Mouse (Mus musculus) embryonic fibroblast, embryonic 13.5 days (primary cell): ENCODE results near the gene Tspan14. TPM values are rescaled to one million over a fixed set of nuclear protein-coding genes. Genes with fewer than 3 reads are reported as not detected.

Experiments used
- H3K27ac ChIP-seq: 2 replicates; pipeline ENCODE4 v1.5.1; 2012; ENCODE audit warnings: low read length, control low read depth, inconsistent platforms; ENCODE audit not compliant: insufficient read depth
- H3K4me1 ChIP-seq: 2 replicates; pipeline ENCODE4 v1.6.1; 2011; ENCODE audit warnings: low read length; ENCODE audit not compliant: control insufficient read depth, insufficient read depth
- H3K4me3 ChIP-seq: 2 replicates; pipeline ENCODE4 v1.5.1; 2011; ENCODE audit warnings: mild to moderate bottlenecking, control low read depth, low read length; ENCODE audit not compliant: insufficient read depth
- CTCF ChIP-seq: IDR thresholded peaks from 2 replicates; pipeline ENCODE4 v1.5.1; 2011; ENCODE audit warnings: mild to moderate bottlenecking, control low read depth, low read length, moderate library complexity, borderline replicate concordance; ENCODE audit not compliant: insufficient read depth
- POLR2A ChIP-seq: IDR thresholded peaks from 2 replicates; pipeline ENCODE4 v1.6.1; 2011; ENCODE audit warnings: low read depth, mild to moderate bottlenecking, control low read depth, low read length, moderate library complexity
- polyA plus RNA-seq: library from polyadenylated mRNA; stranded (reverse); fragments of >200 nt; gene quantifications from 2 replicates; pipeline ENCODE4 v1.2.4, GENCODE M21; 2011; ENCODE audit warnings: low read depth; ENCODE audit not compliant: missing spikeins, insufficient read length

Tspan14 gene
- polyA plus RNA-seq, 1 experiment, result 22.0 TPM

DNA sequence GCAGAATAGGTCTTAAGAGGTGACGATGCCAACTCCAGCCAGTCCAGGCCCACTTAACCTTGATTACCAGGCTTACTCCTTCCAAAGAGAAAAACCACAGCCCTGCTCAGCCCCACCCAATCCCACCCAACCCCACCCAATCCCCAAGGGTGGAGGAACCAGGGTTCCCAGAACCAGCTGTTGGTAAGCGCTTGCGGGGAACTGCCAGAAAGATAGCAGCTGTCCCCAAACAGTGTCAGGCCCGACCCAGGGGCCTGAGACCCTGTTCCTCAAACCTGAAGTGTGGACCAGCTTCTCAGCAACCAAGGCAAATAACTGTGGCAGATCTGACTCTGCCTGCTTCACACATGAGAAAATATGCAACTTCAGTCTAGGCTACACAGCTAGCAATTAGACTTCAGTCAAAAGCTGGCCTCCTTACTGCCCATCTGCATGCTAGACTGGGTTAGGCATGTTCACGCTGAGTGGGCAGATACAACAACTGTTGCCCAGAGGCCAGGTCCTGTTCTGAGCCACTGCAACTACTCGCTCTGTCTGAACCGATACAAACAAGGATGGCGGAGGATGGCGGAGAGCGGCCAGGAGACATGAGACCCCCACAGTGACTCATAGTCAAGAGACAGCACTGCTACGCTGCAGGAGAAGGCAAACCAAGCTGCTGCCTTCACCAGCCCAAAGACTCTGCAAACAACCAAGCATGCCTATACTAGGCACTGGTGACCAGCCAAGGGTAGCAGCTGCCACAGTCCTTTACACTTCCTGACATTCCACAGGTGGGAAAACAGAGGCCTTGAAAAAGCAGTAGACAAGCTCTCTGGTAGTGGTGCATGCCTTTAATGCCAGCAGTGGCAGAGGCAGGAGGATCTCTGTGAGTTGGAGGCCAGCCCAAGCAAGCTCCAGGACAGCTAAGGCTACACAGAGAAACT, 4.0 kb downstream of the Tspan14 start:
- Histone ChIP-seq H3K27ac (no peak overlapping the region), H3K4me3 (no peak overlapping the region), H3K4me1 (peaks cover 20% of the 10 kb centered on the region)
- TF ChIP-seq POLR2A, result no peak
- TF ChIP-seq CTCF, result no peak

DNA sequence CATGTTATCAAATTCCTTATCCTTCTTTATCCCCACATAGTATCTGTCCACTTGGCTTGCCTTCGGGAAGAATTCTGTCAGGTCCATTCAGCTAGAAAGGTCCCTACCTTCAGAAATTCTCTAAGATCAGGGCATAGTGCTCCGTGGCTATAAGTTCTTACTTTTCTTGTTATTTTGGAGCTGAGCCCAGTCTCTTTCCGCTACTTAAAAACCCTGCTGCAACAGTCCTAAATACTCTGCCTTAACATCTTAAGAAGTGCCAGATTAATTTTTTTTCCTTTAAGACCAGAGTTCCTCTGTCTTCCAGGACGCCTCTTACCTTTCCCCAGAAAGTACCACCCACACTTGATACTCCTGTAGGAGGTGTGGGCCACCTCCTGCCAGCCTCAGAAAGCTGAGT, 6.4 kb downstream of the Tspan14 start:
- TF ChIP-seq POLR2A, result no peak
- no peak for TF ChIP-seq CTCF
- Histone ChIP-seq H3K4me3 (no peak overlapping the region), H3K4me1 (peaks cover 33% of the 10 kb centered on the region), H3K27ac (no peak overlapping the region)

DNA sequence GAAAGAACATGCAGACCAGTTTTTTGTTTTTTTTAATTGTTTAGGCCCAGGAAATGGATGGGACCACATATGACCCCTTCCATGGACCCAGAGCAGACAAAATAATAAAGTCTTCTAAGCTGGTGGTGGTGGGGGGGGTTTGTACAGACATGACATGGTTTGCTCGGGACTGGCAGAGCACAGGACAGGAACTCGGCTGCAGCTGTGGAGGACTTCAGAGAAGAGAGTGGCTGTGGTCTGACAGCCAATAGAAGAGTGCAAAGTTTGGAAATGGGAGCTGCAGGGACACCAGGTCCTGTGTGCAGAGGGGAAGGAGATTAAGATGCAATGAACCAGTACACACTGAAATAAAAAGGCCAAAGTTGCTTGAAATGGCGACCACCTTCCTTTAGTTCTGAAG, 7.0 kb downstream of the Tspan14 start:
- Histone ChIP-seq H3K27ac (no peak overlapping the region), H3K4me1 (peaks cover 33% of the 10 kb centered on the region), H3K4me3 (no peak overlapping the region)
- TF ChIP-seq POLR2A, result no peak
- no peak for TF ChIP-seq CTCF

DNA sequence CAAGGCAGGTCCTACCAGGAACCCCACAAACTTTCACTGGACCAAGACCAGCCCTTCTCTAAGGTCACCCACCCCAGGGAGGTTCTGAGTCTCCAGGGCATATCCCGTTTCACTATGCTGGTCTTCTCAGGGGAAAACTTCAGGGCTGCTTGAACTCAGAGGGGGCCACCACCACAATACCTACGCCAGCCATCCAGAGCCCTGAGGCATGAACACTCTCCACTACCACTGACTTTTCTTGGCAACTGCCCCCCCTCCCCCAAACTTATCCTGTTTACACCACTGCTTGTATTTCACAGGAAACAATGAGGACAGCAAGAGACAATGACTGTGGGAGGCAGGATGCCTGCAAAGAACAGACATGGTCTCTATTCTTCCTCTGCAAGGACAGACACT, 7.6 kb downstream of the Tspan14 start:
- H3K27ac ChIP-seq, result no peak overlapping the region
- H3K4me3 ChIP-seq, result no peak overlapping the region

DNA sequence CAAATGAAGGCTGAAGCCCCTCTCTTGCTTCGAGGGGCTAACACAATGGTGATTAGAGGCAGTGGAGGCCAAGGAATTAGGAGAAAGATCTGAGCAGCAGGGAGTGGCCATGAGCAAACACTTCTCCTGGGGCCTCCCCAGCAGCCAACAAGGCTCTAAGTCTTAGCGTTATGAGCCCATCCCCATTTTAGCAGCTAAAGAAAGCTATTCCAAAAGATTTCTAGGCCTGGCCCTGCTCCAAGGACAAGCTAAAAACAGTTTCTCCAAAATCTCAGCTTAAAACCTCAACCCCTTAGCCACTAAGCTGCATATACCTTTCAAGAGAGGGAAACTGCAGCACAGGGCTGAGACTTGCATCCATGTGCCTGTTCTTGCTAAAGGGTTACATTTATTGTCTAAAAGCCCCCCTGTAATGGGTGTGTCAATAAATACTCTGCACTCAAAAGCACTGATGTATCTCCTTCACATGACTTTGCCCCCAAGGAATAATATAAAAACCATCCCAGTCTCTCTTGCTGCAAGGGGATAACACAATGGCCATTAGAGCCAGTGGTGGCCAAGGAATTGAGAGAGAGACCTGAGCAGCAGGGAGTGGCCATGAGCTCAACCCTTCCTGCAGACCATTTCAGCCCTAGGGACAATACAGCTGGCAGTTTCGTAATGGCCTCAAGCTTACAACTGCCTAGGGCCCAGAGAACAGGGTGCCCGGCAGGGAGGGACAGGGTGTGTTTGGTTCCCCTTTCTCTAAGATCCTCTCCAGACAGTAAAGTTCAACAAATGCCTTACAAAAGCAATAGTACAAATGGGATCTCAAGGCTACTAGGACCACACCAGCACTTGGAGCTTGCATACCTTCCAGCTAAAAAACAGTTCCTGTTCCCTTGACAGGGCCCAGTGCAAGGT, 8.3 kb downstream of the Tspan14 start:
- H3K4me1 ChIP-seq, result peaks cover 33% of the 10 kb centered on the region
- TF ChIP-seq POLR2A (no peak), CTCF (no peak)
- H3K27ac ChIP-seq, result peak overlapping the region; percentile 30
- H3K4me3 ChIP-seq, result no peak overlapping the region

More for the DNA sequence above, 7.6 kb downstream of the Tspan14 start:
- TF ChIP-seq CTCF, result no peak
- TF ChIP-seq POLR2A, result no peak
- H3K4me1 ChIP-seq, result peaks cover 33% of the 10 kb centered on the region

DNA sequence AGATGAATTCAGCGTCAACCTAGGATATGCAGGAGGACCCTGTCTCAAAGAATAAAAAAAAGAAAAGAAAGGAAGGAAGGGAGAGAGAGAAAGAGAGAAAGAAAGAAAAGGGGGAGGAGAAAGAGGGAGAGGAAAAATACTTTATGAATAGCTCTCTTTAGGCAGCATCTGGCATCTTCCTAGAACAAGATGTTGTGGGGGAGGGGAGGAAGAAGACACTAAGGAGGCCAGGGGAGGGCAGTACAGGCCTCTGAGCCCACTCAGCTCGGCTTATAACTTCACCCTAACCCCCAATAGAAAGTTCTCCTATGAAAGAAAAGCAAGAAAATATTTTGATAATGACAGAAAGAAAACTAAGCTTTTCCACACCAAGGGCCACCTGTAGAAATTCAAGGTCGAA, 9.0 kb downstream of the Tspan14 start:
- TF ChIP-seq POLR2A, result no peak
- no peak for TF ChIP-seq CTCF
- H3K4me3 ChIP-seq, result no peak overlapping the region
- H3K4me1 ChIP-seq, result peaks cover 33% of the 10 kb centered on the region
- H3K27ac ChIP-seq, result peak overlapping the region; percentile 30; the same call in 1 of the 2 replicates

DNA sequence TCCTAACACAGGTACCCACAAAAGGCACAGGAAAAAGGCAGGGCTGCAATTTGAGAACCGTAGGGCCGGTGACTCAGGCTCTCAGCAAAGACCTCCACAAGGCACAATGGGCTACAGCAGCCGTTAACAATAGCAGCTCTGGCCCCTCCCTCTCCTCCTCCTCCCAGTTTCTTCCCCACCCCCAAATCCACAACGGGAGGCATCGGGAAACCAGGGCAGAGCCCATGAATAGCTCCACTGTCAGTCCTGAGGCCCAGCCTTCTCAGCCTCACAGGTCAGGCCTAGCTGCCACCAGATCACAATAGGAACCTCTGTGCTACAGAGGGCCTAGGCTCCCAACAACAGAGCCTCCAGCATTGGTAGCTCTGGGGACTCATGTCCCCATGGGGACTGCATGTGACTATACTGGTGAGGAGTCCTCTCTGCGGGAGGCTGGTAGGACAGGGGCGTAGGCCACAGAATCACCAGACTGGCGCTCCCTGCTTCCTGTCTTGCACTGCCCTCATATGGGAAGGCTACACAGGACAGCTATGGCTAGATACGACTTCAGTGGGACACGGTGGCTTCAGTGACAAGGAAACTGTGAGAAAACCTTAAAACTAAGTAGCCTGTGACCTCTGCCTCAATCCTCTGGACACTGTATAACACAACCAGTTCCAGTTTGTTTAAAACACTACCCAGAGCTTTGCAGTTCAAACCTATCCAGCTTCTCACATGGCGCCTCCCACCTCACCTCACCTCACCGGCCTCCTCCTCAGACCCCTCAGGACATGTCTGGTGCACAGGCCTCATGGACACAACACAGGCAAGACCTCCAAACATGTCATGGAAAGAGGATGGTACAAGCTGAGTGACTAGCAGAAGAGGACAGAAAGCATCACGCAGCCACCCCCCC, 10.1 kb downstream of the Tspan14 start:
- TF ChIP-seq POLR2A (peak; percentile 52; the same call in 1 of the 2 replicates), CTCF (no peak)
- H3K27ac ChIP-seq, result peak overlapping the region; percentile 58
- H3K4me3 ChIP-seq, result no peak overlapping the region
- peaks cover 33% of the 10 kb centered on the region for H3K4me1 ChIP-seq

DNA sequence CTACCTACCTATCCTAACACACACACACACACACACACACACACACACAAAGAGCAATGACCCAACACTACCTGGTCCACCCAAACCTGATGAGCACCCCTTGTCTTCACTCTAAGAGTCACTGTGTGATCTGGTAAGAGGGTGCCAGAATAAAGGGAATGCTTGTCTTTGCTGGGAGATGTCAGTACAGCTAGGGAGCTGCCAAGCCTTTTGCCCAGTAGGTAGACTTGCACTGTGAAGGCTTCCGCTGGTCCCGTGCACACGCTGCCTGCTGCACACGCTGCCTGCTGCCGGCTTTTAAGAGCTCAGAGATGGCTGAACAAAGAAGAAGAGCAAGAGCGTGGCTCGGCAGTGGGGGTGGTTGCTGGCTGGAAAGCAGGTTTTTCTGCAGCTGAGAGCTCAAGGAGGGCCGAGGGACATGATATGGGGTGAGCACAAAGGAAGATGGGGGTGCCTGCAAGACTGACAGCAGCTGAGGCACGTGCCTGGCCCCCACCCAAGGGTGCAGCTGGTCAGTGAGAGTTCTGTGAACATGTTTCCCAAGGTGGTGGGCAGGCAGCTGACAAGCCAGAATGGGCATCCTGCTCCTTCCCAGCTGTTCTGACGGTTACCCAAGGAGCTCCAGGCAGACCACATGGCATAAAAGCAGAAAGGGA, 10.9 kb downstream of the Tspan14 start:
- Histone ChIP-seq H3K4me1 (peaks cover 33% of the 10 kb centered on the region), H3K27ac (peak overlapping the region; percentile 58), H3K4me3 (no peak overlapping the region)
- no peak for TF ChIP-seq POLR2A
- no peak for TF ChIP-seq CTCF
